Mouse (Mus musculus): Measurements from ENCODE around the gene Ccnl2.

The Ccnl2 gene

GRCm38 (mm10) chr4:155790650-155791161 is 21.6 kb upstream of the Ccnl2 start:
- no peak for DNase-seq

- no peak for DNase-seq
Measured at GRCm38 (mm10) chr4:155791240-155791933, 20.9 kb upstream of the Ccnl2 start.

- no peak for DNase-seq
Measured at GRCm38 (mm10) chr4:155793730-155794129, 18.6 kb upstream of the Ccnl2 start.

- DNase-seq, result no peak
Measured at GRCm38 (mm10) chr4:155802075-155802474, 10.2 kb upstream of the Ccnl2 start.

- DNase-seq, result peak; percentile 29 to 35
Measured at GRCm38 (mm10) chr4:155802741-155803339, 9.4 kb upstream of the Ccnl2 start, which contains the start of gene Mrpl20. Gene Mrpl20, plus strand, starts transcription at chr4:155802878.

GRCm38 (mm10) chr4:155803340-155804041 is 8.8 kb upstream of the Ccnl2 start:
- peak; percentile 96 to 97 for DNase-seq

- DNase-seq, result no peak
Measured at GRCm38 (mm10) chr4:155807841-155808240, 4.4 kb upstream of the Ccnl2 start.

GRCm38 (mm10) chr4:155812665-155813181 is 434 bp downstream of the Ccnl2 start:
- DNase-seq, result peak; percentile 38 to 47

- no peak for DNase-seq
Measured at GRCm38 (mm10) chr4:155817533-155817932, 5.2 kb downstream of the Ccnl2 start.

- DNase-seq, result peak; percentile 59 to 68
Measured at GRCm38 (mm10) chr4:155821025-155821424, 8.7 kb downstream of the Ccnl2 start.

GRCm38 (mm10) chr4:155823443-155823842 is 11.2 kb downstream of the Ccnl2 start:
- no peak for DNase-seq

GRCm38 (mm10) chr4:155829866-155830265 is 17.6 kb downstream of the Ccnl2 start:
- no peak for DNase-seq

GRCm38 (mm10) chr4:155830596-155830995 is 18.3 kb downstream of the Ccnl2 start:
- DNase-seq, result no peak

- peak; percentile 95 for DNase-seq
Measured at GRCm38 (mm10) chr4:155831205-155831766, 19.0 kb downstream of the Ccnl2 start, which contains the start of gene Aurkaip1. Gene Aurkaip1, plus strand, starts transcription at chr4:155831272.

- DNase-seq, result no peak
Measured at GRCm38 (mm10) chr4:155831831-155832230, 19.5 kb downstream of the Ccnl2 start.

- no peak for DNase-seq
Measured at GRCm38 (mm10) chr4:155832321-155832720, 20.0 kb downstream of the Ccnl2 start.

GRCm38 (mm10) chr4:155833234-155833633 is 20.9 kb downstream of the Ccnl2 start:
- no peak for DNase-seq

GRCm38 (mm10) chr4:155833836-155834235 is 21.5 kb downstream of the Ccnl2 start:
- DNase-seq, result peak; percentile 75 to 78

GRCm38 (mm10) chr4:155837404-155838010 is 25.2 kb downstream of the Ccnl2 start:
- DNase-seq, result no peak

- no peak for DNase-seq
Measured at GRCm38 (mm10) chr4:155838187-155839153, 26.2 kb downstream of the Ccnl2 start.

- DNase-seq, result no peak
Measured at GRCm38 (mm10) chr4:155839483-155839910, 27.2 kb downstream of the Ccnl2 start, which contains the start of gene Mxra8. Gene Mxra8, plus strand, starts transcription at chr4:155839680.

All from B cell, adult 2 months (primary cell).